Mouse (Mus musculus) frontal cortex, adult 2 months (tissue): ENCODE data around the gene Gpc6. TPM values are rescaled to one million over a fixed set of nuclear protein-coding genes. Genes with fewer than 3 reads are reported as not detected.

Source experiments
- DNase-seq, 2 experiments: peaks; one replicate each; pipeline ENCODE4 v3.0.0; 2022; ENCODE audit warnings: low spot score in 1 of 2; ENCODE audit errors: extremely low spot score in 1 of 2
- polyA plus RNA-seq: library from polyadenylated mRNA; depleted of rRNA; stranded (reverse); fragments of >200 nt; gene quantifications from 2 replicates; pipeline ENCODE4 v1.2.3, GENCODE M21; 2012

The Gpc6 gene
- polyA plus RNA-seq, 1 experiment, result 4.3 TPM

- DNase-seq, result no peak
Observed at GRCm38 (mm10) chr14:117214373-117214772, 289.3 kb downstream of the Gpc6 start.

DNA sequence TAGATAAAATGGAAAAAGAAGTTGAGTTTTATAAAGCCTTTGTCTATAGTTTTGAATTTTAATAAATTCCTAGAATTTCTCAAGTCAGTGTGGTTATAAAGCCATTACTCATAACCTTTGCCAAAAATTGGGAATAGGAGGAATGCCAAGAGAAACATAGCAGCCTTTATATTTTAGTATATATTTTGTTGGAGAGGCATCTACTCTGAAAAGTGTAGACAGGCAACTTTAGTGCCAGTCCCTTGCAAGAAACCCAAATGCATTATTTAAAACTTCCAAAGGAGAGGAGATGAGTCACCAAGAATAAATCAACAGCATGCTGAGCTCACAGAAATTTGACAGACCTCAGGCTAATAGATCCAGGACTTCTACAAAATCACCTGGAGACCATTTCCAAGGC, 301.8 kb downstream of the Gpc6 start:
- no peak for DNase-seq

DNA sequence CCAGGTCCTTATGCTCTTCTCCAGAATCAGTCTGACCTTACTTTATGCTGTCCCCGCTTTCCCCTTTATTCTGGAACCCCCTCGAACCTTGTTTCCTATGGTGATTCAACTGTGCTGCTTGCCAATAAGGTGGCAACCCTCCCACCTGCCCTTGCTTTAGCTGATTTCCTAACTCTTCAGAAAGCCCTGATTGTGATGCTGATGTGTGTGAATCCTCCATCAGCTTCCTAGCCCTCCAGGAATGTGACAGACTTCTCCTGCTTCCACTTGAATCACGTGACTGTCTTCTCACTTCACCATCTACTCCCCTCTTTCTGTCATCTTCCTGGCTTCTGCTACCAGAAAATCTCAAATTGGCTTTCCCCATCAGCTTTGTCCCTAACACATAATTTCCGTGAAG, 305.4 kb downstream of the Gpc6 start:
- DNase-seq, result no peak

- DNase-seq, result no peak
Observed at GRCm38 (mm10) chr14:117238226-117238625, 313.1 kb downstream of the Gpc6 start.

DNA sequence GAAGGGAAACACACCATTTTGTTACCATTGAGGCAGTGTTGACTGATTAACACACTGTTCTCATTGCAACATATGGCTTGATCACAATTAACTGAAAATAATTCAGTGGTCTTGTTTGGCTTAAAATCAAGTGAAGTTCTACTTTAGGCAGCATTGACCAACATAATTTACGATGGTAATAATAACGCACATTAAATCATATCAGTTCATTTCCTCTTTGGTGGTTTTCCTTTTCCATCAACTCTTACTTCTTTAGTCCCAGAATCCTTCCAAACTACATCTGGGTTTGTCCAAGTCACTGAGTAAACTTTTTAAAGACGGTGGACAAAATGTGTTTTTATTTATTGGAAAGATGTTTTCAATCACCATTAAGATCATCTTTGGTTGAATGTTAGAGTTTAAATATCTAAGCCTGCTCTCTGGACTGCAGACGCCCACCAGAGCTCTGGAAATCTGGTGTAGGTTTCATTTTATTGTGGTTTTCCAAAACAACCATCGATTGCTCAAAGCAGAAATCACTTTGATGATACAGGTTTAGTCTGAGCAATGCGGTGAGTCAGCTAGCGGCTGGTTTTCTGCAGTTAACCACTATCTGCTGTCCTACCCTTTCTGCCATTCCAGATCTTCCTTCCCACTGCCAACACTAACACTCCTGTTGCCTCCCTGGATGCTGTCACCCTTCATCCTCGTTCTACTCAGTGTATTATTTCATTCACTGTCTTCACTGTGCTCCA, 314.7 kb downstream of the Gpc6 start:
- no peak for DNase-seq

GRCm38 (mm10) chr14:117245631-117246030, 320.5 kb downstream of the Gpc6 start:
- DNase-seq, result no peak

DNA sequence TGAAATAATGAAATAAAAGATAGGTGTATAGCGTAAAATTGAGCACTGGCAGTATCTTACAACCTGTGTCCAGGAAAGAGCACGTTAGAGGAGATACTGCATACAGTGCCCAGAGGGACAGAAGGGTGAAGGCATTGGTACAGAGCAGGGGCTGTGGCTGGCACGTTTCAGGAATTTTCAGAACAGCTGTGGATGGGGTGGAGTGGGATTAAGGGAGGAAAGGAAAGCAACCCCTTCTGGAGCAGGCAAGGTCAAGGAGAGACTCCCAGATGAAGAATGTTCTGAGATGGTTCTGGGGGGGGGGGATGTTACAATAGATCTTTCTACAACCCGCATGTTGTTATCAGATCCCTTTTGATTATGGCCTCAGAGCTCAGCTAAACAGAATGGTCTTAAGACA, 331.1 kb downstream of the Gpc6 start:
- no peak for DNase-seq

DNA sequence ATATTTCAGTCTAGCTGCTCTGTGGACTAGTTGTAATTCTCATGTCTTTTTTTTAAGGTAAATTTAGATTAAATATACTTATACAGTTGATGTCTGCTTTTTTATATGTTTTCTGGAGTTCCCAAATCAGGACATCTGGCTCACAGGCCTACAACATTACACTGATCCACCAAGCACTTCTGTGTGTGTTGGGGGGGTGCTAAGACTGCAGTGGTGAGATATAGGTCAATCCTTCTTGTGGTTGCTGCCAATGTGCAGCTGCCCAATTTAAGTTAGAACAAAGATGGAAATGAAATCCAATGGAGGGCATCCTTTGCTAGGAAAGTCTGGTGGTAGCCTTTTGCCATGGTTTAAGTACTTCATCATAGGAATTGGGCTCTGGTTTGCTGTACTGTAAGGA, 340.5 kb downstream of the Gpc6 start:
- no peak for DNase-seq

DNA sequence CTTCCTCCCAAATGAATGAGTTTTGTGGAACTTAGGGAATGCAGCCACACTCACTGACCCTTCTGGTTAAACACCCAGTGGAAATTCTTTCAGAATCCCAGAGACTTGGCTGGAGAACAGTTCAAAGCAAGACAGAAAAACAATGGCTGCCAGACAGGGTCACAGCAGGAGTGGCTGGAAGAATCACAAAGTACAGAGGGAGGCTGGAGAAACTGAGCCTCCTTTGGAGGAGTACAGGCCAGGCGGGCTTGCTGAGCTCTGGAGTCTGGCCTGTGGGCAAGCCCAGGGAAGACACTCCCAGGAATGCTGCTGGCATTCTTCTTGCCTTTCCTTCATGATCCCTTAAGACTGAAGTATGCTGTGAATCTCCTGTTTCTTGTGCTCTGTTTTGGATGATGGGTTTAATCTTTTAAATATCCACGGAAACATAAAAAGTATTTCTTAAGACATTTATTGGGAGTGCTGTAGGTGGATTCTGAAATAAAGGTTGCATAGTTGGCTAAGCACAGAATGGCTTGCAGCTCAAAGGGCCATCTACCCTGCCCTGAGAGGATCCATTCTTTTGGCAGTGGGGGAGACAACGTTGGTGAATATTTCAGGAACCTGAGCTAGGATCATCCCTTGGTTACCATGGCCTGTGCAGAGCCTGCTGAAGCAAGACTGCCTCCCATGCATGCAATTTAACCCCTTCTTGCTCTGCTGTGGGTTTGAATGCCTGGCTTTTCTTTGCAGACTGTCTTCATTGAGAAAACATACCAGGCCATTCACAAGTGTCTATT, 342.9 kb downstream of the Gpc6 start:
- peak in 1 of 2 experiments; percentile 6 for DNase-seq

DNA sequence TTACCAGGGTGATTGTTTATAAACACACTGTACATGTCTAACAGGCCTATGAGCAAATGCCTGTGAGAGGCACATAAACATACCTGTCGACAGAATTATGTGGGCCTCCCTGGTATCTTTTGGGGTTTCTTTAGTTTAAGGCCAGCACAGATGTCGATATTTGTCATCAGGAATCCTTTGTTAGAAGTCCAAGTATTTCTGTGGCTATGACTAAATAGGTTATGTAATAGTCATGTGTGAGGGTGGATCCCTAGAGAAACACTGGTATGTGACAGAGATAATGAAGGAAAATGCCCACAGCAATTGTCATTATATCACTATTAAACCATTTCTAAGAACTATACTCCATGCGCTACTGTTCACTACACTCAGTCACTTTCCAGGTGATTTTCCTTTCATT, 358.5 kb downstream of the Gpc6 start:
- DNase-seq, result no peak

- no peak for DNase-seq
Observed at GRCm38 (mm10) chr14:117293746-117294145, 368.6 kb downstream of the Gpc6 start.

DNA sequence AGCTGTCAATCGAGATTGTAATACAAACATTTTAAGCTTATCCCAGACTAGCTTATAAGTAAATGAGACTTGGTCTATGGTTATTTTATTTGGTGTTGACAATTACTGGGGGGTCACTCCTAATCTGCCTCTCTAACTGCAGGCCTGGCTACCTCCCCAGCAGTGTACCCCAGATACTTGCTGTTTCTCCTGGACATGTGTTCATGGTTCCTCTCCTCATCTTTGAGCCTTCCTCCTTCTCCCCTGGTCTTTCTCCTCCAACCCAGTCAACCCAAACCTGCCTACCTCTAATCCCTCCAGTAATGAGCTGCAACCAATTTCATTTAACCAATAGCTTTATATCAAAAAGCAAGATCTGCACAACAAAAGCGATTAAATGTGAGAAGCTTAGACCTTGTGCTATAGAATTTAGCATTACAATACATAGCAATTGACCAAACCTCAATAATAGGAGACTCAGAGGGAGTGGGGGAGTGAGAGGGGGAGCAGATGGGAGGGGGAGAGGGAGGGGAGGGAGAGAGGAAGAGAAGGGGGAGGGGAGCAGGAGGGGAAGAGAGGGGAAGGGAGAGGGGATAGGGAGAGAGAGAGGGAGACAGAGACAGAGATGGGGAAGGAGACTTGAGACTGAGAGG, 371.2 kb downstream of the Gpc6 start:
- no peak for DNase-seq

DNA sequence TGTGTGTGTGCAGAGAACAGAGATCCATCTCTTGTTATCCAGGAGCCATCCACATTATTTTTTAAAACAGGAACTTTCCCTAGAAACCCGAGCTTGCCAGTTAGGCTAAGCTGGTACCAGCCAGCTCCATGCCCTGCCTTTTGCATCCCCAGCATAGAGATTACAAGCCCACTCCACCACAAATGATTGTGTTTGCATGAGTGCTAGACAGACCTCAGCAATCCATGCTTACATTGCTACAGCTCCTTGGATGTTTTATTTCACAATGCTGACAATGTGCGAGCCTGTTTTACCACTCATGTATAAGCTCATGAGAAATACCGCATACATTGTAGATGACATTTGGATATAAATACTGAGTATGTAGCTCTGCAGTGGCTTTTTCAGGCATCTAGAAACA, 375.9 kb downstream of the Gpc6 start:
- peak in 1 of 2 experiments; percentile 20 for DNase-seq

DNA sequence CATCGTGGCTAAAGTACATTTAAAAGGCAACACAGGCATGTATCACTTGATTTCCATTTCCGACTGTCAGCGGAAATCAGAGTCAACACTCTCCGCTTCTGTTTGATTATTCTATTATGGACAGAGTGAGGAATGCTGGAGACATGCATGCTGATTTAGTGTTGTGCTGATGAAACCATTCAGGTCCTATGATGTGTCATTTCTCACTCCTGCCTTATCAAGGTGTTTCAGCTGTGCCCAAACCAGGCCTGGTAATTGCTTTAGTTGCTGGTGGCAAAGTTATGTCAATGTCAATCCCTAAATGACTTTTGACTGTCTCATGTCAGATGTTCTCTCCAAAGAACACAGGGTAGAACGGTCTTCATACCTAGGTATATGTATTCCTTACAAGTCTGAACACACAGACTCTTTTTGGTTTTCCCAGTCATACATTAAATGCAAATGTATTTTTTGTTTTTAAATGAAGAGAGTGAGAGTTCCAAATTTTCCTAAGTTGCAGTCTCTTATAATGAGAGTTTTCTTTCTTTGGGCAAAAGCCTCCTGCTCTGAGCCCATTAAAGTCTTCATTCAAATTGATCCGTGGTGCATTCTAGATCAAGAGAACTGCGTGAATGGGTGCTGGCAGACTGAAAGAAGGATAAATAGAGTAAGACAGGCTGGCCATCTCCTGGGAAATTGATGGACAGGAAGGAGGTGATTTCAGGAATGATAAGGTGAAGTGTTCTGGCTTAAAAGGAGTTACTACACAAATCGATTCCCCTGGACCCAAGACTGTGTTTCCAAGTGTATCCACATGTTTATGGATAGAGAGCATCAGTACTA, 379.0 kb downstream of the Gpc6 start:
- DNase-seq, result no peak

GRCm38 (mm10) chr14:117304723-117305010, 379.6 kb downstream of the Gpc6 start:
- DNase-seq, result no peak

- DNase-seq, result no peak
Observed at GRCm38 (mm10) chr14:117309997-117310520, 384.9 kb downstream of the Gpc6 start.

DNA sequence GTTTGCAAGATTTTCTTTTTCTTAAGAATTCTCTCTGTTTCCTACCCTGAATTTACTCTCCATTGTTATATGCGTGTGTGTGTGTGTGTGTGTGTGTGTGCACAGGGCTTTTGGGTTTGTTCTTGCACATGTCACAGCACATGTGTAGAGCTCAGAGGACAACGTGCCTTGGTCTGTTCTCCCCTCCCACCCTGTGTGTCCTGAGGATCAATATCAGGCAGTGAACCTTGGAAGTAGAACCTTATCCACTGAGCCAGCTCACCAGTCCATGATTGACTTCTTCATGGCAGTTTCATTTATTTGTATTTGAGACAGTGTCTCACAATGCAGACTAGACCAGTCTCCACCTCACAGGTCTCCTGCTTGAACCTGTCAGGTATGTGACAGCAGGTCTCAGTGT, 399.1 kb downstream of the Gpc6 start:
- no peak for DNase-seq

- no peak for DNase-seq
Observed at GRCm38 (mm10) chr14:117332256-117332655, 407.1 kb downstream of the Gpc6 start.

- no peak for DNase-seq
Observed at GRCm38 (mm10) chr14:117337271-117337670, 412.2 kb downstream of the Gpc6 start.

DNA sequence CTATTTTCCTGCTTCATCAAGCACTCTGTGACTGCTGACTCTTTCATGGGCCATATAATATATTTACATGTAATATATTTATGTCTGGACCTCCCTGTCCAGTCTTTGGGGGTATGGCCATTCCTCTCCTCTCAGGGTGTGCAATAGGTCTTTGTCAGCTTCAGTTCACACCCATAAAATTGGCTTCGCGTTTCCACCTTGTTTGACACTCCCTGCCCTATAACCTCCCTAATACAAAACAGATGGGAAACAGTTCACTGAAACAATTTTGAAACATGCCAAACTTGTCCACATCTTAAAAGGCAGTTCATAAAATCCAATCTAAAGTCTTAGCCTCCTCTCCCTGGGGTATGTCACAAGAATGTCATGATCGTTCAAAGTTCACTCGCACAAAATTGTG, 415.4 kb downstream of the Gpc6 start:
- no peak for DNase-seq

DNA sequence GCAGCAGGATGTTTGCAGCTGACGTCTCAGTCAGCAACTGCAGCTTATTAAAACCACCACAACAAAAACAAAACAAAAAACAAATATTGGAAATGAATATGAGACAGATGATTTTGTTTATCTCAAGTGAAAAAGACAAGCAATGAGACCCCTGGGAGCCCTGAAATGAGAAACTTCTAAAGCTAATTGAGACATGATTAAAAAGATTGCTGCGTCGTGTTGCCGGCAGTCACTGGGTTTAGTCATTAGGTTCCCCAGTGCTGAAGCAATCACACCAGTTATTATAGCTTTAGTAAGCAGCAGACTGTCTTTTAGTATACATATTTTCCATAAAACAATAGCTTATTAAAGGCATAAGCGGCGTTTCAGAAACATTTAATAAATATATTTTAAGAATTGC, 419.4 kb downstream of the Gpc6 start:
- no peak for DNase-seq
